Mouse (Mus musculus) lung, adult 2 months (tissue): ENCODE measurements at regions not wholly inside any gene's neighbourhood (a gene's known extent, or its start where the extent isn't known, plus 50 kb on each side); places are given as distances from the start of the nearest gene placed in this dataset.

Experiments
- CTCF ChIP-seq: fragments of 200-500 bp; IDR thresholded peaks from 2 replicates; pipeline ENCODE4 v1.5.1; 2011; ENCODE audit warnings: mild to moderate bottlenecking, low read length, control low read depth; ENCODE audit not compliant: insufficient read depth
- POLR2A ChIP-seq: fragments of 200-500 bp; IDR thresholded peaks from 2 replicates; pipeline ENCODE4 v1.6.1; 2011; ENCODE audit warnings: low read depth, mild to moderate bottlenecking, control low read depth, low read length, borderline replicate concordance; ENCODE audit errors: extremely low read depth

DNA sequence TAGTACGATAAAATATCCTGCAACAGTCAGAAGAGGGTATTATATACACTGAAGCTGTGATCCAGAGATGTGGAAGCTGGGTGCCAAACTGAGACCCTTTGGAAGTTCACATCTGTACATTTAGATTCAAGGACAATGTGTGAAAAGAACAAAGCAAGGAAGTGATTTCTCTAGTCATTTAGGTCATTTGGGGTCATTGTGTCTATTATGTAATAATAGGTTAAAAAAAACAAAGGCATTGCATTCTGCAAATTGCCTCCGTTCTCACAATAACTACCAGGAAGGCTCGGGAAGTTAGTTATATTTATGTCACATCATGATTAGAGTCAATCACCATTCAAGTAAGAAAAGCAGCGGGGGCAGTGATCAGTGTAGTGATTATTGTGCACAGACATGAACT lies 563.3 kb downstream of the Trim52 start:
- TF ChIP-seq CTCF, result no peak
- no peak for TF ChIP-seq POLR2A
